Mouse (Mus musculus): ENCODE measurements at regions not wholly inside any gene's neighbourhood (a gene's known extent, or its start where the extent isn't known, plus 50 kb on each side); places are given as distances from the start of the nearest gene placed in this dataset.
"Not testable (repeated sequence)": the region's sequence is repeated elsewhere in the genome, so short reads cannot be mapped to it uniquely, and the experiment has no call there.

DNA sequence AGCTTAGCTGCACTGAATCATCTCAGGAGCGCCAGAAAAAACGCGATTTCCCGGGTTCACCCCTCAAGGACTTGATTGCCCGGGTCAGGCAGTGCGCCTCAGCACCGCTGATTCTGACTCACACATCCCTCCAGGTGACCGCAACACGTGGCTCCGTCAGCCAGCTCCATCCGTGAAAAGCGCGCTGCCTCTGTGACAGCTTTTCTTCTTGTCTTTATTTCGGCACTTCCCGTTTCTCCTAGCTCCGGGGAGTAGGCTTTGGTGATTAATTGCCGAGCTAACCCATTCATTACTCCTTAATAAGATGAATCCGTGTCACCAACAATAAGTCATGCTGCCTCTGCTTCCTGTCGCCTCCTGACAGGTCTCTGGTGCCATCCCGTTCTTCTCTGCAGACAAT, 108.6 kb downstream of the Katnal1 start:
- DNase-seq: no peak

DNA sequence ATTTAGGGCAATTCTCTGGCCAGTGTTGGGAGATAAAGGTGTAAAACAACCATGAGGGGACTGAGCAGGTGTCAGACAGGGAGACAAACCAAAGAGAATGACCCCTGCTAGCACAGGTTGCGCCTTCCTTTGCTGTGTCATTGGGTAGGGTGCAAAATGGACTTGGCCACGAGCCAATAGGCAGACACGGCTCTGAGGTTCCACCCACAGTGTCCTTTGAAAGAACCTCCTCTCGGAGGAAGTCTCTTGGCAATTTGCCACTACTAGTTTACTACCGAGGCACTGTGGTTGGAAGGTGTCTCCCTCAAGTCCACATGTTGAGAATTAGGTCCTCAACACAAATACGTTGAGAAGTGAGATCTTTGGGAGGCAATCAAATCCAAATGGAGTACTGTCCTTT, 109.7 kb downstream of the Katnal1 start:
- DNase-seq: peak; percentile 62 to 74

DNA sequence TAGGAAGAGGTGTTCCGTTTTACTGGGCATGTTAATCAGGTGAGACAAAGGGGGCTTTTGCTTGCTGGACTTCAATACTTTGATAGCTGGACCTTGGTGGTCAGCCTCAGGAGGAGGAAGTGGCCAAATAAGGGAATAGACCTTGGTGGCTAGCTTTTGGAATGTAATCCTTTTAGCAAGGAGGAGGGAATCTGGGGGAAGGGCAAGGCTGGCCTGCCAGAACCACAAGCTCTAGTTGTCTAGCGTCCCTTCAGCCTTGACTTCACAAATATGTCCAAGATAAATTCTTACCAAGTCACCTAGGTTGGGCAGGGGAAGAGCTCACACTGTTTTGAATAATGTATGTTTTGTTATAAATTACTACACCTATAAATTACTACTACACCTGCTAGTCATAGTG, 110.4 kb downstream of the Katnal1 start:
- no peak for DNase-seq

DNA sequence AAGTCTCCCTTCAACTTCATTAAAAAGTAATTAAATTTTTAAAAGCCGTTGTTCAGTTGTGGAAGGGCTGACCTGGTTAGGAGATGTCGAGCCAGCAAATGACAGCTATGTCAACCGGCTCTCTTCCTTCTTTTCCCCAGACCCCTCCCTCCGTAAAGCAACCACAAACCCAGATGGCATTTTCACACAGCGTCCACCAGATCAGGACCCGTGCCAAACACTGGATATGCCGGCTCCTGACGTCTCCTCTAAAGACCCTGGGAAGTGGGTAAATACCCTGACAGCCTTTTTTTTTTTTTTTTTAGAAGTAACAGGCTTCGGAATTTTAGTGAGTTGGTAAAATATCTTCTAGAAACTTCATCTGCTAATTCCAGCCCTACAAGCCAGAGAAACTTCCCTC, 116.3 kb downstream of the Katnal1 start:
- DNase-seq: no peak

DNA sequence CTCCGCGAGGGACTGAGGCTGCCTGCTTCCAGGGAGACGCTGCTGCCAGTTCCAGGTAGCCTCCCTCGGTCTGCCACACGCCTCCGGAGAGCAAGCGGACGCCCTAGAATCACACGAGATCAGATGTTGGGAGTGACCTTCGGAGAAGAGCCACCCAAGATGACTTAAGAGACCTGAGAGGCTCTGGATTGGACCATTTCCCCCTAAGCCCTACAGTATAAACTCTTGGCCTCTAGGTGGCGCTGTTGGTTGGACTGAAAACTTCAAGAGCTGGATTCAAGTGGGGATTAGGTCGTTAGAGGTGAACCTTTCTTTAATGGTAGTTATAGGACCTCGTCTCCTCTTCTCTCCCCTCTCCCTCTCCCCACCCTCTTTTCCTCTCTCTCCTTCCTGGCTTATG, 117.1 kb downstream of the Katnal1 start:
- DNase-seq: peak; percentile 57 to 86

DNA sequence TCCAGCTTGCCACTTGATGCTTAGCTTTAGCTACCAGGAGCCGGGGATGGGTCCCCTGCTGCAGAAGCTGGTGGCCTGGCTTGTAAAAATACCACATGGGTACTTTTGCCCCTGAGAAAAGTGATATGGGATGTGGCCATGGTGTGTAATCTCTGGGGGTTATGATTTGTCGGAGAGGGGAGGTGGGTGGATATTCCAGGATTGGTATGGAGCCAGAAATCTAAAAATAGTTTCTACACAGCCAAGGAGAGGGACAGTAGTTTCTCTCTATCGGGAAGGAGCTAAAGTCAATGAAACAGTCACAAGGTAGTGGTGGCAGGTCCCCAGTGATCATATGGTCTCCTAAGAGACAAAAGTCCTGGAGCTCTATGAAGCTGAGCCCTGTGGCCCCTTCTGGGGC, 119.6 kb downstream of the Katnal1 start:
- DNase-seq: no peak

DNA sequence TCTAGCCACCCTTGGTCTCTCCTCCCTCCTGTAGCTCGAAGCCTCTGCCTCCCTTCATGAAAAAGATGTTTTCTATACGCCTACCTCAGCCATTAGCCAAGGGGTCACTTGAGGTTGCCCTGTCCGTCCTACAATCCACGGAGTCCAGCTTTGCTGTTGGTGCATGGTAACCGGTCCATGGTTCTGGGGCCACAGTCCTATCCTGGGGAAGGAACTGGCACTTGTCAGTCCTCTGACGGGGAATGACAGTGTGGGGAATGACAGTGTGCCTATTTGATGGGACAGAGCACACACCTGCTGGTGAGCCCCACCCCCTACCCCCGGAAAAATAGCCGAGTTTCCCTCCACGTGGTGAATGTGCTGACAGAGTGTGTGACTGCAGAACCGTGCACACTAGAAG, 120.1 kb downstream of the Katnal1 start:
- DNase-seq: no peak

DNA sequence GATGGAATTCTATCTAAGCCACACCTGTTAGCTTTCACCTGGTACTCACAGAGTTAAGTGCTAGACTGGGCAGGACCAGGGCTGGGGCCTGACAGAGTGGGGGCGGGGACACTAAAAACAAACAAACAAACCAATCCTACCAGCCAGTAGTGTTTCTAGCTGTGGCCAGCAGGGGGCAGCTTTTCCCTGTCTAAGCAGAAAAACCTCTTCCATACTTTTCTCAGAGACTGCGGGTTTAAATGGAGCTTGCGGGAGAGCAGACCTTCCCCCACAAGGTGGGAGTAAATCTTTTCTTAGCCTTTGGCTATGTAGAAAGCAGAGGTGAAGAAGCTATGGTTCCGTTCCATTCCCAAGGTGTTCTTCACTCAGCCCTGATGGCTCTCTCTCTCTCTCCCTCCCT, 120.7 kb downstream of the Katnal1 start:
- DNase-seq: peak; percentile 78 to 79

DNA sequence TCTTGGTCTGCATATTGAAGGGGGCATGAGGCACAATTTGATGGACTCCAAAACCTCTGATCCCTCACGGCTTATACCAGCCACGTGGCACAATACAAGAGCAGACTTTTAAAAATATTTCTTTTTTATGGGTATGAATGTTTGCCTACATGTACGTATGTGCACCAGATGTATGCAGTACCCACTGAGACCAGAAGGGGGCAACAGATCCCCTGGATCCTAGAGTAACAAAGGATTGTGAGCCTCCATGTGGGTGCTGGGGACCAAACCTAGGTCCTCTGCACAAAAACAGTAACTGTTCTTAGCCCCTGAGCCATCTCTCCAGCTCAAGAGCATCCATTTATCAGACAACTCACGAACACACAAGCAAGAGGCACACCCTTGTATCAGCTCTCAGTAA, 121.5 kb downstream of the Katnal1 start:
- no peak for DNase-seq

DNA sequence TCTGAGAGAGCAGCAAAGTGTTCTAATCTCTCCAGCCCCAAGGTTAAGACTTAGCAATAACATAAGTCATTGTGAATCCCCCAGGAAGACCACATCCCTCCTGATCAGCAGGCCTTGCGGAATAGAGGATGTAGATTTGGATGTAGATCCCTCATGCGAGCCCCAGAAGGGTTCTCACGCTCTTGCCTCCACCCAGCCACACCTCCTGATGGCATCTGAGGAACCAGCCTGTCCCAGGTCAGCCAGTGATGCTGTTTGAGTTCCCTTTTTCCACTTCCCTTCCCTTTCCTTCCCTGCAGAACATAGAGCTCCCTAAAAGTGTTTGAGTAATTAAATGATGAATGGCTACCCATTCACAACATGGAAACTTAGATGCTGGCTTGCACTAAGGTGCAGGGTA, 124.1 kb downstream of the Katnal1 start:
- no peak for DNase-seq

DNA sequence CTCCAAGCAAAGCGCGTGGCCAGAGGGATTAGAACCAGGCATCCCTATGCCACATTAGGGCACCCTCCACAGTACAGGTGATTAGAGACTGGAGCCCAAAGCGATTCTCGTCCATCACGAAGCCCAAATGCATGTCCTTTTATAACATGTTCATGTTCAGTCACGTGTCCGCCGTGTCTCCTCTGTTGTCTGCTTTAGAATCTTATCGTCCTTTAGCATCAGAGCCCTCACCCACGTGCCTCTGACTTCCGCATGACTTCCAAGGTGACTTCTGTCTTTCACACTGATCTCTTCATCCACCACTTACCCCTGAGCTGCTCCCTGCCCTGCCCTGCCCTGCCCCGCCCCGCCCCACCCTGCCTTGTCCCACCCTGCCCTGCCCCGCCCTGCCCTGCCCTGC, 125.3 kb downstream of the Katnal1 start:
- DNase-seq: no peak

DNA sequence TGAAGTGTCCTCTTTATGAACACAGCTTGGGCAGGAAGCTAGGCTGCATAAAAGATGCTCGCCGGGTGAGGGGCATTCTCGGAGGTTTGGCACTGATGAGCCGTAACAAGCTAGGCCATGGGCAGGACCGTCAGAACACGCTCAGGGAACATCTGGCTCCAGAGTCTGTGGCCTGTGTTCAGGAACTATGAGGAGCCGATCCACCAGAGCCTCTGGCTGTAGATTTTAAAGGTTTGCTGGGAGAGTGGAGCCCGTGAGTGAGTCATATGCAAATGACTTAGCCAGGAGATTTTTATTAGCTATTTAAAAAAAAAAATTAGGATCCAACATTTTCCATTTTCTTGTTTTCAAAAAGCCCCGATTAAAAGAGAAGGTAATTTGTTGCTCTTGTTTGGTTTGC, 126.4 kb downstream of the Katnal1 start:
- DNase-seq: no peak

DNA sequence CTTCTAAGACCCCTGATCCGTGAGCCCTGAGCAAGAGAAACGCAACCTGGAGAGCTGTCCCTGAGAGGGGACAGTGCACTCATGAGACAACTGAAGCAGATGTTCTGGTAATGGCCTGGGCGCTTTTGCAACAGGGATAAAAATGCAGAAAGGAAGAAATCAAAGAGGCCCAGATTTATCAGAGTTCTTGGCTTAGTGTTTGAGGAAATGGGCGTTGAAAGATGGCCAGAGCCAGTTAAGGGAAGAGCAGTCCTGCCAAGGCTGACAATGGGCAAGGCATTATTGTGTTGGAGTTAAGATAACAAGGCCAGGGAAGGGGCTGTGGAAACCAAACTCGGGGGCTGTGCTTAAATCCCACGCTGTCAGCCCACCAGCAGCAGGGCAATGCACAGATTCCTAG, 130.6 kb downstream of the Katnal1 start:
- DNase-seq: no peak

DNA sequence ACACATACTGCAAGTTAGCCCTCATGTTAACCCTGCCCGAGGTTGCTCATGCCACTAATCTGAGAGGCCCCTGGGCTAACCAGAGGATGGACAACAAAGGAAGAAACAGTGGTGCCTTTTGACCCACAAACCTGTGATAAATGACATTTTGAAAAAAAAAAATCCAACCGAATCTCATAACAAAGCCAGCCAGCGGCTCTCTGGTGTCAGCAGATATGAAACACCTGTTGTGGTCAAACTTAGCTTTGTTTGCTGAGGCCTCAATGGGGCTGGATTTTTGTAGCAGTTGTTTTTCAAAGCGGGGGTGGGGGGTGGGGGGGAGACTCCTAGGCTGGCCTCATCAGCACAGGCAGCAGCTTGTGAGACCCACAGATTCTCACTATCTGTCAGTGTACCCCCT, 133.0 kb downstream of the Katnal1 start:
- no peak for DNase-seq

DNA sequence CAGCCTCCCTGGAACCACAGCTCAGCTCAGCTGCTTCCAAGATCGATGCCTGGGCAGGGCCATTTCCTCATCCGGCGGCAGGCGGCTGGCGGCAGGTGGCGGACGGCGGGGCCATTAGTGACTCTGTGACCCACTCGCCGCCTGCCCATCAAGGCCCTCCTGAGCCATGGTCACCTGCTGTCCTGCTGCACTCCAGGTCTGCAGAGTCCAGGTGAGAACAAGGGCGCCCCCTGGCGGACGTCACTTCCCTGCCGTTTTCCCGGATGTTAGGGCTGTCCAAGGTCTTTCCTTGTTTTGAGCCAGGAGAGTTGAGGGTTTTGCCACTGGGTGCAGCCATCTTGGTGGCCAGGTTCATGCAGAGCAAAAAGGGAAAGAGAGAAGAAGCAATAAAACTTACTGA, 134.7 kb downstream of the Katnal1 start:
- DNase-seq: peak; percentile 81 to 89

DNA sequence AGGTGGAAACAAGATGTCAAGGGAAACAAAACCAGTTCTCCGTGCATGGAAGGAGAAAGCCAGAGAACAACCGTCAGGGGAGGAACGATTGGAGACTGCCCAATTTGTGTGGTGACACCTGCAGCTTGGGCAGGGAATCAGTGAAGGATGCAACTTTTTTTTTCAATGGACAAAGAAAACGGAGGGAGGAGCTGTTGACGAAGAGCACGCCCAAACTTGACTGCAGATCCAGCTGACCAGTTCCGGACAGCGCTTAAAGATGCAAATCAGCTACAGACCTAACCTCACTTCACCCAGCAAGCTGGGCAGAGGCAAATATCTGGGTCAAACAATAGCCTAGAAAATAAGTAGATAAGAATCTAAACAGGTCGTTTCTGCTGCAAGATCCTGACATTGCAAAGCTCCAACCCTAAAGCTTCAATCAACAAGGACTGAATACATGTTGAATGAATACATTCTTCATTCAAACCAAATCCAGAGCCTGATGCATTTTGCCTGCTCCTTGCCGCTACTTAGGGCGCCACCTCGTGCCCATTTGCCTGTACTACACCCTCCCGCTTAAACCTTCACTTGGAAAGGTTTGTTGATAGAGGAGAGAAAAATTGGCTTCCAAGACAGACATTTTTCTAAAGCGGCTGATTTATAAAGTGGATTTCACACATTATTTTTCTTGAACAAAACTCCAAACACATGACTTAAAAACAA, 136.2 kb downstream of the Katnal1 start:
- peak; percentile 83 to 92 for DNase-seq

DNA sequence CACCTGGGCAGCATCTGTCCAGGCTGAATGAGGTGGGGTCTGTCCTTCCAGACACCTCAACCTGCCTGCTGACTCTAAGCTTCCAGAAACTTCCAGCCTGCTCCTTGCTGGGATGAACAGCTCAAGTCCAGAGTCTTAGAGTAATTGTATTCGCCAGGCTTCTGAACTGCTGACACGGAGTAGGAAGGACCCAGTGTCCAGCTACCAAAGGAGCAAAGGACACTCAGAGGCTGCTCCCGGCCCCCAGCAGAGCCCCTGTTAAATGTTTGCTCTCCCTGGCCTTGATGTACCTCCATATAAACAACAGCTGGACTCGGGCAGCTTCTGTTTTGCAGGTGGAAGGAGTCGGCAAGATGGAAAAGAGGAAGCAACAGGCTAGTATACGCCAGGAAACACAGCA, 137.5 kb downstream of the Katnal1 start:
- DNase-seq: peak in 1 of 2 experiments; percentile 60

DNA sequence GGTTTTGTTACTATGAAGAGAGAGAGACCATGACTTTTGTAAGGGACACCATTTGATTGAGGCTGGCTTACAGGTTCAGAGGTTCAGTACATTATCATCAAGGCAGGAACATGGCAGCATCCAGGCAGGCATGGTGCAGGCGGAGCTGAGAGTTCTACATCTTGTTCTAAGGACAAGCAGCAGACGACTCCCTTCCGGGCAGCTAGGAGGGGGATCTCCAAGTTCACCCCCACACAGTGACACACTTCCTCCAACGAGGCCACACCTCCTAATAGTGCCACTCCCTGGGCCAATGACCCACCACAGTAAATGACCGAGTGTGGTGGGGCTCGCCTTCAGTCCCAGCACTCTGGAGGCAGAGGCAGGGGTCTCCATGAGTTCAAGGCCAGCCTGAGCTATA, 138.8 kb downstream of the Katnal1 start:
- DNase-seq: not testable (repeated sequence)

DNA sequence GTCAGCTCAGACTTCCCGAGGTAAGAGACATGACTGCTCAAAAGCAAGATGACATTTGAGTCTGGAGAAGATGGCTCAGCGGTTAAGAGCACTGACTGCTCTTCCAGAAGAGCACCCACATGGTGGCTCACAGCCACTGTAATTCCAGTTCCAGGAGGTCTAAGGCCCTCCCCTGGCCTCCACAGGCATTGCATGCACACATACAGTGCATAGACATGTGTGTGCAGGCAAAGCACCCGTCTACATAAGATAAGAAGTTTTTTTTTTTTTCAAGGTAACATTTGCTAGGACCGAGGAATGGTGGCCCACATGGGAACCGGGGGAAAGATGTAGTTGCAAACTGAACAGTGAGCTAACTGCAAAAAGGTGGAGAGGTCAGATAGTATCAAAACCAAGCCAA, 139.3 kb downstream of the Katnal1 start:
- DNase-seq: no peak

DNA sequence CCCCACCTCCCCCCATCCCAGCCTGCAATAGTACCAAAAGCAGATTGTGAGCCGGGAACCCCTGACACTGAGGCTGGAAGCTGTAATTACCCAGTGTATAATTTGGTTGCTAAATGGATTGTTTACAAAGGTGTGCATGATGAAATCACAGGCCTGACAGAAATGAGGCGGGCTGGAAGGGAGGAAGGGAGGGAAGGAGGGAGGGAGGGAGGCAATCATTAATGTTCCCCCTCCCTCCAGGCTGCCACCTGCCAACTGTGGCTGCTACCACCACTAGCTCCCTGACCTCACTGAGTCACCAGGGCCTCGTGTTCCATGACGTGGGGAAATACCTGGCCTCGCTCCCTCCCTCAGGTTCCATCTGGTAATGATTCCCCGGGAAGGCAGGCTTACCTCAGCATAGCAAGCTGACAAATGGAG, 140.0 kb downstream of the Katnal1 start:
- peak; percentile 79 to 95 for DNase-seq

DNA sequence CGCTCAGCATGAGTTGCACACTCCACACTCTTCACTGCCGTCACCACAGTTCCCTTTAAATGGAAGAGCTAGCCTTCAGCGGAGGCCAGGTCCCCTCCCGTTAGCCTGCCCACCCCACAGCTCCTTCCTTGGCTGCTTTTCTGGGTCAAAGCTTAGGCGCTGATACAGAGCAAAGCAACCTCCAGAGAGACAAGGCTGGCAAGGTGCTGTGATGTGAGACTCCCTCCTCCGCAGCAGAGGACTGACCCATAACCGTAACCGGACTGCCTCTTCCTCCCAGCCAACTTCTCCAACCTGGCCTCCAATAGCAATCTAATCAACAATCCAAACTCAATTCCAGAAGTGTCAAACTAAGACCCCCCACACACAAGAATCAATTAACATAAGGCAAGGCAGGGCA, 140.4 kb downstream of the Katnal1 start:
- DNase-seq: peak in 1 of 2 experiments; percentile 55

DNA sequence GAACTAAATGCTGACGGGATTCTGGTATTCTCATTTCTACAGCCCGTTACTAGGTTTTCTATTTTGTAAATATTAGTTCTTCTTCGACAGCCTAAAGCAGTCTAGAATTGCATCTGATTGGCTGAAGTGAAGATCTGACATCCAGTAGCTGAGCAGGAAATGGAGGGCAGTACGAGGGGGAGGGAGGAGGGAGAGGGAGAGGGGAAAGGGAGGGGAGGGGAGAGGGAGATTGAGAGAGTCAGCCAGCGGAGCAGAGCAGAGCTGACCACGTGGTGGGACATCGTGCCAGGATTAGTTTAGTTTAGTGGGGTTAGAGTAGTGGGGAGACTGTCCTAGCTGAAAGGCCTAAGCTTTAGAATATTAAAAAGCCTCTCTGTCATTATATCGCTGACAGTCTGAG, 141.8 kb downstream of the Katnal1 start:
- DNase-seq: peak; percentile 60 to 76

DNA sequence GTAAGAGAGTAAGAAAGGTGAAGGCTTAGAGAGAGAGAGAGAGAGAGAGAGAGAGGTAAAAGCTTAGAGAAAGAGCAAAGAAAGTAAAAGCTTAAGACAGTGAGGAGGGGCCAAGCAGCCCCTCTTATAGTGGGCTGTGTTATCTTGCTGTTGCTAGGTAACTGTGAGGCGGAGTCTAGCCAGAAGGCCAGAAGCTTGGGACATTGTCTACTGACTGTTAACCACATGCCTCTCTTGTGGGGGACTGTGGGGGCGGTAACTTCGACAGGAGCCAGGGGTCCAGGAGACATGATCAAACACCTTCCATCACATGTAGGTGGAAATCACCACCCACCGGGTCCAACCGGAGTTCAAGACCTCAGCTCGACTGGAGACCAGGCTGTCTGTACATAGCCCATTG, 148.0 kb downstream of the Katnal1 start:
- DNase-seq: not testable (repeated sequence)

DNA sequence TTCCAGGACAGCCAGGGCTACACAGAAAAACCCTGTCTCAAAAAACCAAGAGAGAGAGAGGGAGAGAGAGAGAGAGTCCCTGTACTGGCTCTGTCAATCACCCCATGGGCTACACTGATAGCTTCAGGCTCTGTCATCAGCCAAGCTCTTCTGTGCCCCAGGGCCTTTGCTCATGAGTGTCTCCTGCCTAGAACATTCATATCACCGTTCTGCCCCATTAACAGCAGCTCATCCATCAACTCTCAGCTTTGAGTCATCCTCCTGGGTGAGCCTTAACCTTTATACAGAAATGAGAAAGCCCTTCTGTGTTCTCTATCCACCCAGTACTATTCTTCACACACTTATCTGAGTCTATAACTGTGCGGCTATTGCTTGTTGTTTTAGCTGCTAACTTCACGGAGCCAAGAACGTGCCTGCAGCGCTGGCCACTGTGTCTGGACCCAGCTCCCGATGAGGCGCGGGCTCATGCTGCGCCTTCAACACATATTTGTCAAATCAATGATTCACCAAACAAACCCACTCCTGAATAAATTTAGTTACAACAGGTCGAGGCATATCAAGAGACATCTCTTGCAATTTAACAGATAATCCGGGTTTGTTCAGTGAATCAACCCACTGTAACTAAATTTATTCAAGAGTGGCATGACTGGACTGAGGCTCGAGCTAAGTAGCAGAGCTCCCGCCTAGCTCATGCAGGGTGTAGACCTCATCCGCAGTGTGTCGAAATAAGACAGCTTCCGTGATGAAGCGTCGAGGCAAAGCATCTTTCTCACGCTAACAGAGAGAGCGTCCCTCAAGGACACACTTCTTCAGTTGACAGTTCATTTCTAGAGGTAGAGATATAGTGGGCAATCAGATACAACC, 152.1 kb downstream of the Katnal1 start:
- DNase-seq: no peak

Data from kidney, postnatal 25 days (tissue).